In the genomic region with DNA sequence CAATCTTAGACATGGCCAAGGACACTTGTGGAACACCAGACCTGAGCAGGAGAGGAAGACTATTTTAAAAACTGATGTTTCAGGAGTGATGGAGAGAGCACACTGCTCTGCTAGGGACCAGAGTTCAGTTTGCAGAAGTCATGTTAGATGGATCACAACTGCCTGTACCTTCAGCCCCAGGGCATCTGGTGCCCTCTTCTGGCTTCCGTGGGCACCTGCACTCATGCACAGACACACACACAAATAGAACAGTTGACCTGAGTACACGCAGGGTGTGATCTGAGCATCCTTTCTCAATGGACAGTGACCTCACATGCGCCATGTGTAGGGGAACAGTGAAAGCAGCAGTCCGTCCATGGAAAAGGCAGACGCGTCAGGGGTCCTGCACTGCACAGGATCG, we compare ENCODE assay signal across 15 mouse cellular contexts. TPM values are rescaled to one million over a fixed set of nuclear protein-coding genes. Genes with fewer than 3 reads are reported as not detected.
A peak's percentile ranks its signal among the peaks of the same experiment; 100 is the strongest.
DNase-seq lines count a peak whose midpoint lies in the region; ATAC-seq and TF ChIP-seq lines count a peak whose summit lies in the region.
"Had no signal": no experiment of that assay in that cellular context is flagged by ENCODE, and none has a peak within 500 bp of the region (broad histone marks: within the 10 kb centered on the region; RNA-seq: fewer than 3 reads in every experiment).

No protein-coding gene starts in this region.

- no peak for ATAC-seq in megakaryocyte-erythroid progenitor cell, adult 5-6 weeks (replicated peaks; ENCODE audit: low FRiP score, low TSS enrichment, poor library complexity, severe bottlenecking)

- no peak overlapping the region for H3K27ac ChIP-seq in left cerebral cortex, adult 2 months
- H3K27ac ChIP-seq: hindbrain, embryonic 13.5 days had no signal

- intact Hi-C loops in left cerebral cortex, adult 2 months (cut with DNase I), result no loop called here
- intact Hi-C loops in left cerebral cortex, postnatal 25 days (cut with DNase I), result no loop called here

- H3K4me3 ChIP-seq in left cerebral cortex, adult 2 months, result no peak overlapping the region
- H3K4me3 ChIP-seq: erythroblast, embryonic 14.5 days; hindbrain, embryonic 13.5 days; megakaryocyte, embryonic 14.5 days had no signal

- peak; percentile 8 for TF ChIP-seq CTCF in left cerebral cortex, adult 2 months (IDR thresholded peaks at IDR 0.05)

- DNase-seq in left cerebral cortex, adult 2 months (ENCODE audit: extremely low spot score in 1 of 2, low spot score in 2 of 2), result no peak
- DNase-seq in left cerebral cortex, postnatal 25 days (ENCODE audit: low spot score in 2 of 2), result no peak
- peak; percentile 32 for DNase-seq in thymus, postnatal 25 days
- DNase-seq in thymus, postnatal 10 days (ENCODE audit: low spot score in 2 of 2), result no peak
- DNase-seq in R1 (ENCODE audit: low read depth, low spot score), result peak; percentile 49
- DNase-seq in left cerebral cortex, adult 18-20 months (ENCODE audit: low spot score in 2 of 2), result no peak
- DNase-seq: cerebellum, adult 9-10 months; kidney, adult 18-20 months; right cerebral cortex, adult 18-20 months had no signal

RNA-seq across cellular contexts. Expression of gene Ctu2, which starts 7.9 kb away (rescaled TPM):
- 10 to 100 TPM; 27.0 TPM for total RNA-seq in left cerebral cortex, adult 2 months (2021)
- total RNA-seq in left cerebral cortex, postnatal 25 days (2021), result 10 to 100 TPM; 19.5 to 23.2 TPM
- total RNA-seq in left cerebral cortex, adult 18-20 months (2021), result 10 to 100 TPM; 25.4 to 28.7 TPM
- total RNA-seq in megakaryocyte-erythroid progenitor cell, adult 5-6 weeks (2014; fragmentation: Nextera tagmentation), result 16.4 and 31.6 TPM in 2 replicates
- total RNA-seq in megakaryocyte-erythroid progenitor cell, adult 5-6 weeks (2017), result 14.8 and 15.7 TPM in 2 replicates

RNA-seq across cellular contexts. Expression of gene Rnf166, which starts 8.0 kb away (rescaled TPM):
- 10 to 100 TPM; 37.6 to 37.9 TPM for total RNA-seq in left cerebral cortex, adult 2 months (2021)
- 10 to 100 TPM; 33.7 to 41.6 TPM for total RNA-seq in left cerebral cortex, postnatal 25 days (2021)
- total RNA-seq in left cerebral cortex, adult 18-20 months (2021), result 10 to 100 TPM; 37.7 to 50.0 TPM
- total RNA-seq in megakaryocyte-erythroid progenitor cell, adult 5-6 weeks (2014; fragmentation: Nextera tagmentation), result 33.2 and 37.2 TPM in 2 replicates
- 23.7 and 40.2 TPM in 2 replicates for total RNA-seq in megakaryocyte-erythroid progenitor cell, adult 5-6 weeks (2017)

RNA-seq across cellular contexts. Expression of gene Snai3, which starts 23.3 kb away (rescaled TPM):
- 1 to 10 TPM; 1.0 to 1.6 TPM for total RNA-seq in left cerebral cortex, adult 2 months (2021)
- total RNA-seq in left cerebral cortex, postnatal 25 days (2021), result under 1 TPM; 0.64 to 0.66 TPM
- under 1 TPM; 0.51 to 0.61 TPM for total RNA-seq in left cerebral cortex, adult 18-20 months (2021)
- total RNA-seq in megakaryocyte-erythroid progenitor cell, adult 5-6 weeks (2014; fragmentation: Nextera tagmentation), result 2.2 TPM in 1 of 2 replicates, not detected in the other
- total RNA-seq in megakaryocyte-erythroid progenitor cell, adult 5-6 weeks (2017), result not detected in 2 replicates
- total RNA-seq: layer of hippocampus, adult 18-20 months; left cerebral cortex, postnatal 14 days had no signal

RNA-seq across cellular contexts. Expression of gene Mvd, which starts 40.7 kb away (rescaled TPM):
- 10 to 100 TPM; 20.8 to 25.3 TPM for total RNA-seq in left cerebral cortex, adult 2 months (2021)
- total RNA-seq in left cerebral cortex, postnatal 25 days (2021), result 10 to 100 TPM; 26.8 to 29.4 TPM
- total RNA-seq in left cerebral cortex, adult 18-20 months (2021), result 10 to 100 TPM; 25.3 to 27.4 TPM
- total RNA-seq in megakaryocyte-erythroid progenitor cell, adult 5-6 weeks (2014; fragmentation: Nextera tagmentation), result 2.4 and 2.9 TPM in 2 replicates
- total RNA-seq in megakaryocyte-erythroid progenitor cell, adult 5-6 weeks (2017), result 0.14 and 1.8 TPM in 2 replicates

RNA-seq across cellular contexts. Expression of gene Cyba, which starts 51.1 kb away (rescaled TPM):
- total RNA-seq in left cerebral cortex, adult 2 months (2021), result 1 to 10 TPM; 6.6 to 7.1 TPM
- 1 to 10 TPM; 7.8 to 8.4 TPM for total RNA-seq in left cerebral cortex, postnatal 25 days (2021)
- 1 to 10 TPM; 7.9 to 8.7 TPM for total RNA-seq in left cerebral cortex, adult 18-20 months (2021)
- total RNA-seq in megakaryocyte-erythroid progenitor cell, adult 5-6 weeks (2014; fragmentation: Nextera tagmentation), result 66.0 and 69.7 TPM in 2 replicates
- 25.4 and 28.7 TPM in 2 replicates for total RNA-seq in megakaryocyte-erythroid progenitor cell, adult 5-6 weeks (2017)

Comparison
In these comparisons a context has a peak if more than half of its experiments do, and no peak if none do; other contexts are left out.
1. DNase-seq: peak in thymus, postnatal 25 days (single experiment) and R1 (single experiment); none in left cerebral cortex, adult 2 months (0 of 2), left cerebral cortex, postnatal 25 days (0 of 2), thymus, postnatal 10 days (0 of 2) and left cerebral cortex, adult 18-20 months (0 of 2).